Mouse (Mus musculus) small intestine, adult 2 months (tissue): ENCODE results near the gene Nfu1.

ENCODE experiments used
- CTCF ChIP-seq: fragments of 200-500 bp; IDR thresholded peaks from 2 replicates; pipeline ENCODE4 v1.5.1; 2012; ENCODE audit warnings: low read depth, mild to moderate bottlenecking, control low read depth, inconsistent platforms, low read length, moderate library complexity, mixed read lengths; ENCODE audit not compliant: insufficient replicate concordance, insufficient read length; ENCODE audit errors: extremely low read depth
- POLR2A ChIP-seq: fragments of 200-500 bp; IDR thresholded peaks from 2 replicates; pipeline ENCODE4 v1.6.1; 2012; ENCODE audit warnings: low read depth, mild to moderate bottlenecking, control low read depth, inconsistent platforms, low read length, moderate library complexity

GRCm38 (mm10) chr6:87032401-87032800 is 23.4 kb downstream of the Nfu1 start:
- no peak for TF ChIP-seq CTCF
- TF ChIP-seq POLR2A: no peak
